Mouse (Mus musculus) midbrain, embryonic 11.5 days (tissue): ENCODE data around the gene Rrh. TPM values are rescaled to one million over a fixed set of nuclear protein-coding genes. Genes with fewer than 3 reads are reported as not detected.
"Not testable (repeated sequence)": the region's sequence is repeated elsewhere in the genome, so short reads cannot be mapped to it uniquely, and the experiment has no call there.

Experiments
- ATAC-seq: fragments of 200-750 bp; cut with Nextera tagmentation; 2 replicates; pipeline ENCODE4 v1.8.0; 2017; ENCODE audit warnings: moderate TSS enrichment, moderate library complexity; ENCODE audit not compliant: low FRiP score
- DNase-seq: peaks from one replicate; pipeline ENCODE4 v3.0.0; 2015; ENCODE audit warnings: low spot score; ENCODE audit errors: missing footprints
- H3K27ac ChIP-seq: fragments of 300-500 bp; sonication (generic); 2 replicates; pipeline ENCODE4 v1.5.1; 2014; ENCODE audit warnings: low read depth, low read length
- H3K27me3 ChIP-seq: fragments of 300-500 bp; sonication (generic); 2 replicates; pipeline ENCODE4 v1.6.1; 2014; ENCODE audit warnings: mild to moderate bottlenecking, low read length, moderate library complexity, mixed read lengths; ENCODE audit not compliant: control insufficient read depth, insufficient read depth
- H3K36me3 ChIP-seq: fragments of 300-500 bp; sonication (generic); 2 replicates; pipeline ENCODE4 v1.6.1; 2014; ENCODE audit warnings: mild to moderate bottlenecking, low read length, moderate library complexity, mixed read lengths; ENCODE audit not compliant: control insufficient read depth, insufficient read depth
- H3K4me1 ChIP-seq: fragments of 300-500 bp; sonication (generic); 2 replicates; pipeline ENCODE4 v1.6.1; 2014; ENCODE audit warnings: low read length; ENCODE audit not compliant: control insufficient read depth, insufficient read depth
- H3K4me2 ChIP-seq: fragments of 300-500 bp; sonication (generic); 2 replicates; pipeline ENCODE4 v1.6.1; 2014; ENCODE audit warnings: mild to moderate bottlenecking, moderate library complexity
- H3K4me3 ChIP-seq: fragments of 300-500 bp; sonication (generic); 2 replicates; pipeline ENCODE4 v1.5.1; 2014; ENCODE audit warnings: low read depth, low read length
- H3K9ac ChIP-seq: fragments of 300-500 bp; sonication (generic); 2 replicates; pipeline ENCODE4 v1.6.1; 2014; ENCODE audit warnings: low read length
- H3K9me3 ChIP-seq: fragments of 300-500 bp; sonication (generic); 2 replicates; pipeline ENCODE4 v1.6.1; 2016; ENCODE audit warnings: low read length; ENCODE audit not compliant: control insufficient read depth
- WGBS: fragments of 180-500 bp; shearing (Covaris S2); extraction: QIAGEN DNeasy Blood & Tissue Kit; methylation state at CpG from one replicate; pipeline ENCODE4 v1.1.7; 2014; 5-methylcytosine and 5-hydroxymethylcytosine counted together
- polyA plus RNA-seq: library from polyadenylated mRNA; unstranded; fragments of >200 nt; fragmentation: Nextera tagmentation; extraction: Ambion mirVana; gene quantifications from 2 replicates; pipeline ENCODE4 v1.2.1, GENCODE M21; 2014

Gene Rrh
- polyA plus RNA-seq, 1 experiment from 2014 or later = 0.12 TPM

DNA sequence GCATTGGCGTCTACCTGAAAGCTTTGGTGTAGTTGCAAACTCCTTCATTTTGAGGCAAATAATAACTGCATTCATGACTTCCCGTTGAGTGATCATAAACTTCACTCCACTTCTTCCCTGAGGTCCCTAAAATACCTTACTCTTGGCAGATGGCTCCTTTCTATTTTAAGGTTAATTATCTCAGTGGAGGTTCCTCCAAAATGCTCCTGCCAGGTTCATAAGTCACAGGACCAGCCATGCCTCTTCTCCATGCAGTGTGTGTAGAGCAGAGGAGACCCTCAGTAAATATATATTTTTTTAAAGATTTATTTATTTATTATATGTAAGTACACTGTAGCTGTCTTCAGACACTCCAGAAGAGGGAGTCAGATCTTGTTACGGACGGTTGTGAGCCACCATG lies 56.3 kb downstream of the Rrh start:
- H3K9me3 ChIP-seq = no peaks in the 10 kb centered on the region
- H3K4me3 ChIP-seq = no peak overlapping the region
- WGBS = 81% methylated on average over 4 of the region's 4 CpGs
- DNase-seq = no peak
- no peaks in the 10 kb centered on the region for H3K36me3 ChIP-seq
- no peak overlapping the region for H3K27ac ChIP-seq
- H3K27me3 ChIP-seq = no peaks in the 10 kb centered on the region
- H3K4me1 ChIP-seq = no peaks in the 10 kb centered on the region
- H3K9ac ChIP-seq = no peak overlapping the region
- H3K4me2 ChIP-seq = no peak overlapping the region
- no peak for ATAC-seq

DNA sequence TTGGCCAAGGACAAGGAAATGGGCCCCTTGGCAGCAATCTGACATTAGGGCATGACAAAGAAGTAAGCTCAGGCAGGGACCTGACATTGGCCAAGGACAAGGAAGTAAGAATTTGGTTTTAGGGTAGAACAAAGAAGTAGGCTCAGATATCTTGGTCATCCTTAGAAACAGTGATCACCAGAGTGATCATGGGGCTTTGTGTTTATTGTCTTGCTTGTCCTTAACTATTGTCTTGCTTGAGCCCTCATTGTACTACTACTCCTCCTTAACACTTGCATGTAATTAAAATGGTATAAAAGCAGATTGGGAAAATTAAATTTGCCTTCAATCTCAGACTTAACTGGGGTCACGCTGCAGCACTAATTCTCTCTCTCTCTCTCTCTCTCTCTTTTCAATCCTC lies 64.8 kb downstream of the Rrh start:
- H3K9ac ChIP-seq, H3K27me3 ChIP-seq, H3K4me1 ChIP-seq, H3K4me2 ChIP-seq, H3K36me3 ChIP-seq, H3K4me3 ChIP-seq, ATAC-seq, H3K27ac ChIP-seq, H3K9me3 ChIP-seq, DNase-seq: not testable (repeated sequence)
- 89% methylated on average over 1 of the region's 1 CpGs for WGBS

DNA sequence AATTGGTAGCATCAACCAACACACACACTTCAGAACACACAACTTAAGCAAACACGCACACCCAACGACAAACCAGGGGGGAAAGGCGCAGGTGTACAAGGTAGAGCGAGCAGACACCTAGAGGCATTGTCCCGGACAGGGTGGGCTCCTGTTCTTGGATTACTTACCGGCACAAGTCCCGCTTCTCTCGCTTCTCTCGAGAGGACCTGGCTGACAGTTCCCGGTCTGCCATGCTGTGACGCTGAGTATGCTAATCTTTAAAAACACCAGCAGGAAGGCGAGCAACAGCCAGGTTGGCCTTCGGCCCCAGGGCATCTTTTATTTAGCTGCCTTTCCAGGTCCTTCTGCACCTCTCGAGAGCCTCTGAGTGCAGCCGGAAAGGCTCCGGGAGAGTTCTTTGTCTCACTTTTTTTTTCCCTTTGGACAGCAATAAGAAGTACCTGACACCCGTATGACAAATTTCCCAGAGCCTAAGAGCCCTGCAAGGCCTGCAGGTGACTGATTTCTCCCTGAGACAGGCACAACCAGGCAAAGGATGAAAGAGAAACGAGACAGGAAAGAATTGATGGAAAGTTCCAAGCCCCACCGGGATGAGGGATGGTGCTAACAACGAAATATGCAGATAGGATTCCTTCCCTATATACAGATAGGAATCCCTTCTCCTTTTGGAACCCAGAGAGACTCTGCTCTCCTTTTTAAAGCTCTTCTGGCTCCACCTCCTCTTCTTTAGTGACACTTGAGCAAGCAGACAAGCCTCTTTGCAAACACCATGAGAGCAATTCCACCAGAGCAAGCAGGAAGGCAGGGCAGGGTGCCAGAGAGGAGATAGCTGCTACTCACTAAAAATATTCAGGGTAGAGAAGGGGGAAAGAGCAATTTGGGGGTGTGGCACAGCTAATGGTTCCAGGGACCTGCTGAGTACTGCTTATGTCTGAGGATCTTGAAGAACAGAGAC lies 67.5 kb downstream of the Rrh start, which contains the start of gene Egf:
Gene Egf (minus strand): TSS at position 667 of the 955 bp plus-strand sequence.
- H3K4me1 ChIP-seq = no peaks in the 10 kb centered on the region
- no peak within 1 kb of the TSS for H3K27ac ChIP-seq
- peak within 1 kb of the TSS; percentile 37 for H3K4me2 ChIP-seq
- H3K9me3 ChIP-seq = no peaks in the 10 kb centered on the region
- H3K4me3 ChIP-seq = 0 out of 2 replicates have a peak within 1 kb of the TSS, but pooled peaks have one; percentile 4
- WGBS = 12% methylated on average over 20 of the region's 20 CpGs
- DNase-seq (peak; percentile 86), ATAC-seq (no peak)
- H3K36me3 ChIP-seq = no peaks in the 10 kb centered on the region
- 0 out of 2 replicates have a peak within 1 kb of the TSS, but pooled peaks have one; percentile 6 for H3K9ac ChIP-seq
- 0 out of 2 replicates have a peak, but pooled peaks cover 3% of the 10 kb centered on the region for H3K27me3 ChIP-seq

Other genes starting within 250 kb of the Rrh start
- 1.1 TPM in 2 replicates for gene Egf, start 67.3 kb downstream of the Rrh start, polyA plus RNA-seq
- not detected in 2 replicates for gene Lrit3, start 18.6 kb downstream of the Rrh start, polyA plus RNA-seq
- gene Gar1, start 8.8 kb upstream of the Rrh start, polyA plus RNA-seq = 43.5 and 51.4 TPM in 2 replicates
- gene Cfi, start 13.3 kb upstream of the Rrh start, polyA plus RNA-seq = 0.40 and 0.44 TPM in 2 replicates
- 27.6 and 27.9 TPM in 2 replicates for gene Pla2g12a, start 56.0 kb upstream of the Rrh start, polyA plus RNA-seq
- gene Casp6, start 78.8 kb upstream of the Rrh start, polyA plus RNA-seq = 63.2 and 69.8 TPM in 2 replicates
- gene Mcub, start 147.6 kb upstream of the Rrh start, polyA plus RNA-seq = 2.5 and 2.8 TPM in 2 replicates
- 25.6 and 27.0 TPM in 2 replicates for gene Sec24b, start 239.0 kb upstream of the Rrh start, polyA plus RNA-seq